Mouse (Mus musculus): ENCODE measurements around the gene Ctsz. TPM values are rescaled to one million over a fixed set of nuclear protein-coding genes. Genes with fewer than 3 reads are reported as not detected.
A peak's percentile ranks its signal among the peaks of the same experiment; 100 is the strongest.

The Ctsz gene
- polyA plus RNA-seq, 1 experiment from 2014 or later: 89.2 TPM

- ATAC-seq (ENCODE audit: low FRiP score, low read depth): 0 out of 2 replicates have a peak, but pooled peaks have one; percentile 1
- Histone ChIP-seq H3K27ac (replicated peaks) (no peak overlapping the region; the same call in 1 of the 2 replicates), H3K4me1 (peaks cover 20% of the 10 kb centered on the region), H3K9me3 (no peaks in the 10 kb centered on the region), H3K4me2 (replicated peaks) (peak overlapping the region; percentile 71), H3K9ac (replicated peaks) (peak overlapping the region; percentile 59), H3K4me3 (peak overlapping the region; percentile 56), H3K27me3 (no peaks in the 10 kb centered on the region; the same call in 1 of the 2 replicates), H3K36me3 (0 out of 2 replicates have a peak, but pooled peaks cover 6% of the 10 kb centered on the region)
- 64% methylated on average over 11 of the region's 11 CpGs for WGBS
Observed at GRCm38 (mm10) chr2:174438181-174438580, 658 bp downstream of the Ctsz start.

- H3K27me3 ChIP-seq: no peaks in the 10 kb centered on the region; the same call in 1 of the 2 replicates
- H3K4me3 ChIP-seq: no peak overlapping the region
- no peaks in the 10 kb centered on the region for H3K9me3 ChIP-seq
- no peak overlapping the region for H3K27ac ChIP-seq (replicated peaks)
- peaks cover 20% of the 10 kb centered on the region for H3K4me1 ChIP-seq
- 0 out of 2 replicates have a peak, but pooled peaks cover 10% of the 10 kb centered on the region for H3K36me3 ChIP-seq
- no peak overlapping the region for H3K9ac ChIP-seq (replicated peaks)
- no peak for ATAC-seq (ENCODE audit: low FRiP score, low read depth)
- peak overlapping the region; percentile 71 for H3K4me2 ChIP-seq (replicated peaks)
- 98% methylated on average over 4 of the region's 4 CpGs for WGBS
Observed at GRCm38 (mm10) chr2:174437697-174437982, 1.2 kb downstream of the Ctsz start.

- Histone ChIP-seq H3K9me3 (no peaks in the 10 kb centered on the region), H3K4me1 (peaks cover 20% of the 10 kb centered on the region), H3K4me2 (replicated peaks) (no peak overlapping the region), H3K27me3 (no peaks in the 10 kb centered on the region), H3K9ac (replicated peaks) (no peak overlapping the region), H3K4me3 (no peak overlapping the region), H3K27ac (replicated peaks) (no peak overlapping the region), H3K36me3 (0 out of 2 replicates have a peak, but pooled peaks cover 13% of the 10 kb centered on the region)
- WGBS: 96% methylated on average over 7 of the region's 7 CpGs
- ATAC-seq (ENCODE audit: low FRiP score, low read depth): no peak
Observed at GRCm38 (mm10) chr2:174436916-174437696, 1.7 kb downstream of the Ctsz start.

GRCm38 (mm10) chr2:174436076-174436701 is 2.6 kb downstream of the Ctsz start:
- Histone ChIP-seq H3K4me2 (replicated peaks) (no peak overlapping the region), H3K9me3 (no peaks in the 10 kb centered on the region), H3K27ac (replicated peaks) (no peak overlapping the region), H3K4me1 (peaks cover 20% of the 10 kb centered on the region), H3K4me3 (no peak overlapping the region), H3K36me3 (0 out of 2 replicates have a peak, but pooled peaks cover 13% of the 10 kb centered on the region), H3K27me3 (no peaks in the 10 kb centered on the region), H3K9ac (replicated peaks) (no peak overlapping the region)
- 91% methylated on average over 26 of the region's 26 CpGs for WGBS
- ATAC-seq (ENCODE audit: low FRiP score, low read depth): no peak

- Histone ChIP-seq H3K27ac (replicated peaks) (no peak overlapping the region), H3K4me3 (no peak overlapping the region), H3K9ac (replicated peaks) (no peak overlapping the region), H3K36me3 (0 out of 2 replicates have a peak, but pooled peaks cover 13% of the 10 kb centered on the region), H3K9me3 (no peaks in the 10 kb centered on the region), H3K27me3 (no peaks in the 10 kb centered on the region), H3K4me2 (replicated peaks) (no peak overlapping the region), H3K4me1 (peaks cover 20% of the 10 kb centered on the region)
- no peak for ATAC-seq (ENCODE audit: low FRiP score, low read depth)
- 96% methylated on average over 9 of the region's 9 CpGs for WGBS
Observed at GRCm38 (mm10) chr2:174434943-174435342, 3.9 kb downstream of the Ctsz start.

GRCm38 (mm10) chr2:174428996-174429591 is 9.7 kb downstream of the Ctsz start:
- ATAC-seq (ENCODE audit: low FRiP score, low read depth): peak; percentile 53
- Histone ChIP-seq H3K36me3 (peaks cover 65% of the 10 kb centered on the region), H3K27ac (replicated peaks) (no peak overlapping the region), H3K9ac (replicated peaks) (no peak overlapping the region), H3K4me3 (no peak overlapping the region), H3K4me1 (peaks cover 8% of the 10 kb centered on the region; the same call in 1 of the 2 replicates), H3K27me3 (no peaks in the 10 kb centered on the region), H3K9me3 (no peaks in the 10 kb centered on the region), H3K4me2 (replicated peaks) (no peak overlapping the region)
- WGBS: 77% methylated on average over 10 of the region's 10 CpGs

GRCm38 (mm10) chr2:174428076-174428835 is 10.6 kb downstream of the Ctsz start:
- H3K36me3 ChIP-seq: peaks cover 68% of the 10 kb centered on the region
- no peak overlapping the region for H3K4me2 ChIP-seq (replicated peaks)
- 73% methylated on average over 18 of the region's 18 CpGs for WGBS
- H3K27me3 ChIP-seq: no peaks in the 10 kb centered on the region
- H3K27ac ChIP-seq (replicated peaks): no peak overlapping the region
- no peak for ATAC-seq (ENCODE audit: low FRiP score, low read depth)
- peaks cover 8% of the 10 kb centered on the region; the same call in 1 of the 2 replicates for H3K4me1 ChIP-seq
- no peak overlapping the region for H3K9ac ChIP-seq (replicated peaks)
- no peaks in the 10 kb centered on the region for H3K9me3 ChIP-seq
- no peak overlapping the region for H3K4me3 ChIP-seq

GRCm38 (mm10) chr2:174426856-174427255 is 12.0 kb downstream of the Ctsz start:
- Histone ChIP-seq H3K9me3 (no peaks in the 10 kb centered on the region), H3K27ac (replicated peaks) (no peak overlapping the region), H3K4me3 (no peak overlapping the region), H3K27me3 (no peaks in the 10 kb centered on the region), H3K4me2 (replicated peaks) (no peak overlapping the region), H3K36me3 (peaks cover 74% of the 10 kb centered on the region), H3K4me1 (peaks cover 8% of the 10 kb centered on the region; the same call in 1 of the 2 replicates), H3K9ac (replicated peaks) (no peak overlapping the region)
- no peak for ATAC-seq (ENCODE audit: low FRiP score, low read depth)
- WGBS: 94% methylated on average over 12 of the region's 12 CpGs

GRCm38 (mm10) chr2:174424301-174425085 is 14.3 kb downstream of the Ctsz start:
- ATAC-seq (ENCODE audit: low FRiP score, low read depth): no peak
- Histone ChIP-seq H3K4me1 (peaks cover 7% of the 10 kb centered on the region; the same call in 1 of the 2 replicates), H3K27me3 (no peaks in the 10 kb centered on the region), H3K4me3 (no peak overlapping the region), H3K27ac (replicated peaks) (no peak overlapping the region), H3K36me3 (peaks cover 96% of the 10 kb centered on the region), H3K9ac (replicated peaks) (no peak overlapping the region), H3K4me2 (replicated peaks) (no peak overlapping the region), H3K9me3 (no peaks in the 10 kb centered on the region)
- 96% methylated on average over 11 of the region's 11 CpGs for WGBS

- Histone ChIP-seq H3K9ac (replicated peaks) (no peak overlapping the region), H3K4me1 (peaks cover 12% of the 10 kb centered on the region), H3K4me2 (replicated peaks) (no peak overlapping the region), H3K4me3 (no peak overlapping the region), H3K27me3 (no peaks in the 10 kb centered on the region), H3K9me3 (no peaks in the 10 kb centered on the region), H3K36me3 (peaks cover 66% of the 10 kb centered on the region), H3K27ac (replicated peaks) (no peak overlapping the region)
- no peak for ATAC-seq (ENCODE audit: low FRiP score, low read depth)
- WGBS: 92% methylated on average over 6 of the region's 6 CpGs
Observed at GRCm38 (mm10) chr2:174421107-174421506, 17.7 kb downstream of the Ctsz start.

- H3K9ac ChIP-seq (replicated peaks): peak within 1 kb of the TSS; percentile 83
- 0 out of 2 replicates have a peak, but pooled peaks cover 3% of the 10 kb centered on the region for H3K27me3 ChIP-seq
- no peaks in the 10 kb centered on the region for H3K9me3 ChIP-seq
- ATAC-seq (ENCODE audit: low FRiP score, low read depth): peak; percentile 95
- peaks cover 15% of the 10 kb centered on the region for H3K36me3 ChIP-seq
- H3K4me1 ChIP-seq: peaks cover 13% of the 10 kb centered on the region
- under 1% methylated on average over 40 of the region's 40 CpGs for WGBS
- peak within 1 kb of the TSS; percentile 89 for H3K4me3 ChIP-seq
- H3K27ac ChIP-seq (replicated peaks): no peak within 1 kb of the TSS
- peak within 1 kb of the TSS; percentile 77 for H3K4me2 ChIP-seq (replicated peaks)
Observed at GRCm38 (mm10) chr2:174415731-174416310, 23.0 kb downstream of the Ctsz start, which contains the start of gene Nelfcd. TSS of gene Nelfcd (plus strand) at chr2:174415804.

Measured in midbrain, embryonic 12.5 days (tissue).